Mouse (Mus musculus) ES-CJ7 (cell line): ENCODE measurements at regions not wholly inside any gene's neighbourhood (a gene's known extent, or its start where the extent isn't known, plus 50 kb on each side); places are given as distances from the start of the nearest gene placed in this dataset.

Source experiments
- DNase-seq: peaks from one replicate; pipeline ENCODE4 v3.0.0; 2011; ENCODE audit warnings: low read depth, low spot score

DNA sequence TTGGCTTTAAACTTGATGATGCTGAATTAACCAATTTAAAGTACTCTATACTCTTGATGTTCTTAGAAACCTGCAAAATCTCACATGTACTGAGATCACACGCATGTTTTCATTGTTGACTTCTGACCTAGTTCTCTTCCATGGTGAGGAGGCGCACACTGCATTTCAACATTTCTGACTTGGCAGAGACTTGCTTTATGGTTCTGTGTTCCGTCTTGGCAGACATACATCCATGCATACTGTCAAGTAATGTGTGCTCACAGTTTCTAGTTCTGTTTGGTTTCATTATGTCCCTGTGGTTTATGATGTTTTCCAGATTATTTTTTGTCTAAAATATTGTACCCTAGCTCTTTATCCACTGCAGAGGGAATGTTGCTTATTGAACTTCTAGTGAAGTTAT lies 198.5 kb downstream of the Gm11077 start:
- DNase-seq = no peak

DNA sequence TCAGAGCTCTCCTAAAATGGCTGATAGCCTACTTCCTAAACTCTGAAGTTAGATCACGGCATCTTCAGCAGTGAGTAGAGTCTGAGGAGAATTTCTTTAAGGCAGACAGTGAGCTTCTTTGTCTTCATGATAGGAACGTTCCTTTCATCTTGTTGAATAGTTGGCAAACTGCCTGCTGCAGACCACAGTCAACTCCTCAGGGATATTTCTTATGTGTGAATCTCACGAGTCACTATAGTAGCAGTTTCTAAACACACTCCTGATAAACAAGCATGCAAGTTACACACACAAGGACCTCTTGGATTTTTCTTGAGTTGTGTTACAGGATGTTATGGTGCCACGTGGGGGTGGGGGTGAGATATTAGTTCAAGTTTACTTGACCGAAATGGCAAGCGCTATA lies 205.2 kb downstream of the Gm11077 start:
- DNase-seq = no peak

DNA sequence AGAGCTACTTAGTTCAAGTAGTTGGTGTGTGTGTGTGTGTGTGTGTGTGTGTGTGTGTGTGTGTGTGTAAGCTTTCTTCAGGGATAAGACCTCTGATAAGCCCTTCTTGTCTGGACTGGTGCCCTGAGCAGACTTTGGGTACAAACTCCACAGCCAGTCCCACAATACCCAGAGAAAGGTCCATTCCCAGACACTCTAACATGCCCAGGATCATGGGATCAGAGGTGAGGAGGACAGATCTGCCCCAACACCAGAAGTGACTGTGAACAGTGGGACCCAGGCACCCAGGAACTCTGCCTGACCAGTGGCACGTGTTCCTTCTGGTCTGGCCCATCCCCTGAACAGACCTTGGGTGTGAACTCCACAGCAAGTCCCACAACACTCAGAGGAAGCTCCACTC lies 208.9 kb downstream of the Gm11077 start:
- no peak for DNase-seq

DNA sequence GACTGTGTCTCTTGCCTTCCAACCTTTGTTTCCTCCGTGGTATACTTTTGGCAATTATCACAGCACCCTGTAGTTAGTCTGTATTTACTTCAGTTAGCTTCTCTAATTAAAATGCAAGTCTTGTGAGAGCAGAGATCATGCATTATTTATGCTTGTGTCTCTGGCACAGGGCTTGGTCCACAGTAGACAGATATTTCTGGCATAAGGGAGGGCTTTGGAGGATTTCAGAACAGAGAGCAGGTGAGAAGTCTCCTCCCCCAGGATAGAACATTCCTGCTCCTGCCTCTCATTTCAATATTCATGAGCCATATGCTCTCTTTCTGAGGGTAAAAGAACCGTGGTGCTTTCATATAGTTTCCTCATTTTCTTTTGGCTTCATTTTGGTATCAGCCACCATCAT lies 217.6 kb downstream of the Gm11077 start:
- no peak for DNase-seq

DNA sequence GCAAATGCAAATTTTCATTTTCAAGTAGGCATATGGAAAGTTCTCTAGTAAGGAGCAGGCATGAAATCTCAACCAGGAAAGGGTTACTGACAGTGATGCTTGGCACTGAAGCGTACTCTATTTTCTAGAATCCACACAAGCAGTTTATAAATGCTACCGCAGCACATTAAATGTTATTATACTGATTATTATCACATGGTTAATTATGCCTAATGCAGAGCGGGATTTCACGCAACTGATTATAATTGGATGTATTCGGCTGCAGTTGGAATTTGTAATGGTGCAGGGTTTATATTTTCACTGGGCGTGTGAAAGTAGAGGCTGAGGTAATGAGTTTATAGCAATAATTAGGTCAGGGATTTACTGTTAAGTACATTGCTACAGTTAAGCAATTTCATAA lies 221.4 kb downstream of the Gm11077 start:
- DNase-seq = no peak

DNA sequence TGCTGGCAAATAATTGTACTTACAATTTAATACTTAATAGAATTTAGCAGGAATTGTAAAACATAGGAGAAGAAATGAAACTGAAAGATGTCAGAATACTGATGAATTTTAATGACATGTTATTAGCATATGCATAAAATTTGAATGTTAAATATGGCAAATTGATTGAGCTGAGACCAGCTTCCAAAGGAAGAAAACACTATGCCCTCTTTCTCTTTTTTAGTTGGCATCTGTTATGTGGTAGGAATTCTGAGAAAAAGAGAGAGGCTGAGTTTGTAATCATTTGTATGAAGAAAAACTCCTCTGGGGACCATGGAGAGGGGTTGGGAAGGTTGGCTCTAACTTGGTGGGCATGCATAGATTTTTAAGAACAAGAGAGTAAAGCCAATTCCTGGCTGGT lies 224.2 kb downstream of the Gm11077 start:
- no peak for DNase-seq

DNA sequence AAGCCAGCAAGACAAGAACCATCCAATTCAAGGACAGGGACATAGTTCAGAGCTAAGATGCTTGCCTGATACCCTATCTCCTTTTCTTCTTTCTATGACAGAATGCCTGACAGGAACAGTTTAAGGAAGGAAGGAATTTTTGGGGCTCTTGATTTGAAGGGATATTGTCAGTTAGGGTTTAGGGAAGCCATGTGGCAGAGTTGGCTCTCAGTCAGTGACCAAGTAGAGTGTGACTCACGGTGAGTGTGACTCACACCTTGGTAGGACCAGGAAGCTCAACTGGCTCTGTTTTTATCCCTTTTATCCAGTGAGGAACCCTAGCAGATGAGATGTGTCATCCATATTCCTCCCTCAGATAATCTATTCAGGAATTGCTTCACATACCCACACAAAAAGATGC lies 224.6 kb downstream of the Gm11077 start:
- DNase-seq = no peak

DNA sequence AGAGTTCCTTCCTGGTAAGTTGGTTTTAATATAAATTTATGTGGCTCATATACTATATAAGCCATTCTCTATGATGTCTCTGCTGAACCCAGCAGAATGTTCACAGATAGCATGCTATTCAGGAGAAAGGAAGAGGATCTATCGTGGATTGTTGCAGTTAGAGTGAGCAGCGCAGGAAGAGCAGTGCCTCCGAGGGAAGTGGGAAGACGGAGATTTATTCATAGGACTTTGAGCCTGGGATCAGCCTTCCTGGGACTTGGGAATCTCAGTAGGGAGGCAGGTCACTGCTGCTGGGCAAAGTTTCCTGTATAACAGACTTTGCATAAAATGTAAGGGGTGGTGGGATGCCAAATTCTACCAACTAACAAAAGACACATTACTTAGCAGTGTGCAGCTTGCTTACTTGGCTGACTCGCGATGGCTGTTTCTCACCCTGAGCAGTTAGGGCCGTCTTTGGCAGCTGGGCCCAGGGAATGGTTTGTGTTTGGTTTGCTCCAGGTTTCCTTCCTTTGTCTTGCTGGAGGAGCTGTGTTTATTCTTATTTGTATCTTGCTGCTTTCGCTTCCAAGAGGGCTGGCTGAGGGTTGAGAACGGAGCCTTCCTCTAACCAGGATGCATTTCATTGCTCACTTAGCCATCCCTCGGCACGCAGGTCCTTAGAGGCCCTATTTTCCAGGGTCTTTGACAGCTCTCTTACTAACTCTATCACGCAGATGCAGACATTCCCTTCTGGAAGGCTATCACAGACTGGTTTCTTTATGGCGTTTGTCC lies 226.9 kb downstream of the Gm11077 start:
- DNase-seq = no peak

DNA sequence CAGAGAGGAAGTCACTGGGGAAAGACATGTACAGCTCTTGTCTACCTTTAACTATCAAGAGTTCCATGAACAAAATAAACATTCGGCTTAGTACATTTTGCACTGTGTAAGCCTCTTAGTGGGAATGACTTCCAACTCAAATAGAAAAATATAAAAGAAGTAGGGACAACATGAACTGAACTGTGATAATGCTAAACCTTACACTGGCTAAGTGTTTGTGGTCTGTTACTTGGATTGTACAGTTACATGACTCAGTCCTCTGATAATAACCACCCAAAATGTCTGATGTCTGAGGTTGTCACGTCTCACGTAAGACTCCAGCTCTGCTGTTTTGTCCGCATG lies 227.4 kb downstream of the Gm11077 start:
- no peak for DNase-seq

DNA sequence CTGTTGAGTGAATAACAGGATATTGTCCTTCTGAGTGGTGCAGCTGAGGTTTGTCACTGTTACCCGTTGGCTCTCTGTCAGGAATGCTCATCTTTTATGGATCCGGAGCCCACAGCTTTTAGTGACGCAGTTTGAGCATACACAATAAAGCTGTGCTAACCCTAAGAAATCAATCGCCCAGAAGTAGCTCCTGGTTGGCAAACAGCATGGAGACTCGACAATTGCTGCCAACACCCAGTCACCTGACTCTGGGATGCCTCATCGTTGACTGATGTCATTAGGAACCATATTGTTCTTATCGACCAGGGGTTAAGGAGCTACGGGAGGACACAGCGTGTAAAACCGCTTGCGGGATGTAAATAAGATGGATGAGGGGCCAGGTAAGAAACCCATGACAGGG lies 232.9 kb downstream of the Gm11077 start:
- no peak for DNase-seq

DNA sequence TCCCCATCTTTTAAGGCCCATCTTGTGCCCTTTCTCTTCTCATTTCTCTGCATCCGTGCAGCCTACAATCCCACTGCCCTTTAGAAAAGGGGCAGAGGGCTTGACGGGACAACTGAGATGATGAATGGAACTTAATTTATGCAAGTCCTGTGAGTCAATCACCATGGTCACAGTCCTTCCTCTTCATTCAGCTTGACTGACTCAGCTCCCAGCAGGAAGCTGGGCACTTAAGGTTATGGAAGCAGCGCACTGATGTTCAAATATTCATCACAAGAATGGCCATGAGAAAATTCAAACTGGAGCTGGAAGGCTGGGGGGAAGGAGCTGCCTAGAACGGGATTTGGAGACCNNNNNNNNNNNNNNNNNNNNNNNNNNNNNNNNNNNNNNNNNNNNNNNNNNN lies 233.5 kb downstream of the Gm11077 start:
- peak; percentile 7 for DNase-seq

DNA sequence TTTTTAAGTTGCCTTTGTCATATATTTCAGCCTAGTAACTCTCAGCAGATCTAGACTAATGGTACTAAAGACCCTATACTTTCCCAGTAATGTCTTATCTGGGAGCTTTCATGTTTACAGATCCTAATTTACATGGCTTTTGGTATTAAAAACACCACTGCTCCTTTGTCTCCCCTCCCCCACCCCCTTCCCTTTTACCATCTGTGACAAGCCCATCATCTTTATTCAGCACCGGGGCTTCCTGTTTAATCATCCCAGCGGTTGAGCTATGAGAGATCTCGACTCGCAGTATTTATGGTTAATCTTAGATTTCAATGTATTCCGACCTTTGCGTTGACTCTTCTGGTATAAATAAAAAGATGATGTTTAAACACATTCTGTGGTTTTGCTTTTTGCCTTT lies 244.6 kb downstream of the Gm11077 start:
- no peak for DNase-seq

DNA sequence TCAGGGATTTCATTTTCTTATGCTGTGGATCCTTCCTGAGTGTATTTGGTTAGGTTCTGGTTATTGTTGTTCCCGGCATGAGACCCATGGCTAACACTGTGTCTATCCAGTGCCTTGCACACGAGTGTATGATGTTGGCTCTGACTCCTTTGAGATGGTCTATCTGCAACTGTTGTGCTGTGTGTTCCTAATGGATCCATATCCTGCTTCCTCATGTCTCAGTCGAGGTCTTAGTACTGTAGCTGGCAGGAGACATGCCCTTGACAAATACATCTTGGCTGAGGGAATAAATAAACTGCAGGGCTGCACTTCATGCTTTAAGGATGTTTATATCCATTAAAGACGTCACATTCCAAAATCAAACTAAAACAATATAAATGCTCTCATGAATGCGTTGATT lies 247.9 kb downstream of the Gm11077 start:
- no peak for DNase-seq

DNA sequence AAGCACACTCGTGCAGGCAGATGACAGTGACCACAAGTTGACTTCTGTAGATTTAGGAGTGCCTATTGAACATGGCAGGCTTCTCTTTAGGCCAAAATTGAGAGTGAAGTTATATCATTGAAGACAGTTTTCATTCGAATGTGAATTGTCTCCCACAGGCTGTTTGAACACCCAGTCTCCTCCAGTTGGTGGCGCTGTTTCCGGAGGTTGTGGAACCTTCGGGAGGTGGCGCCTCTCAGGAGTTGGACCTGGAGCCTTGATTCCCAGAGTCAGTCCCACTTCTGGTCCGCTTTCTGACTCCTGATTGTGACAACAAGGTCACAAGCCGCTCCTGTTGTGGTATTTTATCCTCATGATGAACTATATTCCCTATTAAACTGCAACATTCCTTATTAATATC lies 254.5 kb downstream of the Gm11077 start:
- DNase-seq = no peak

DNA sequence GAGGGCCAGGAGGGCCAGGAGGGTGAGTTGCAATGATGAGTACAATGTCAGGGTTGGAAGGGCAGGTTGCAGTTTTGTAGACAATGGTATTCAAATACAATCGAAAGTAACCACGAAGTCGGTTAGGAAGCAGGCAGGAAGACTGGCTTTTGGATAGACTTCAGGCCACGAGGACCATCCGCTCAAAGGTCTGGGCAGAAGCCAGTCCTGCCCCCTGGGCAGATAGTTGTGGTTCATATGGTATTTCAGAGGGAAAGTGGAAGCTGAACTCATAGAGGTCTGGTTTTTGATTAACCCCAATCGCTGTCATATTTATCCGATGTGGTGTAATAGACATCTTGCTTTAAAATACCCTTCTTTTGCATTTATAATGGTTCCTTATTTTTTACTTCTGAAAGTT lies 255.2 kb downstream of the Gm11077 start:
- DNase-seq = no peak

DNA sequence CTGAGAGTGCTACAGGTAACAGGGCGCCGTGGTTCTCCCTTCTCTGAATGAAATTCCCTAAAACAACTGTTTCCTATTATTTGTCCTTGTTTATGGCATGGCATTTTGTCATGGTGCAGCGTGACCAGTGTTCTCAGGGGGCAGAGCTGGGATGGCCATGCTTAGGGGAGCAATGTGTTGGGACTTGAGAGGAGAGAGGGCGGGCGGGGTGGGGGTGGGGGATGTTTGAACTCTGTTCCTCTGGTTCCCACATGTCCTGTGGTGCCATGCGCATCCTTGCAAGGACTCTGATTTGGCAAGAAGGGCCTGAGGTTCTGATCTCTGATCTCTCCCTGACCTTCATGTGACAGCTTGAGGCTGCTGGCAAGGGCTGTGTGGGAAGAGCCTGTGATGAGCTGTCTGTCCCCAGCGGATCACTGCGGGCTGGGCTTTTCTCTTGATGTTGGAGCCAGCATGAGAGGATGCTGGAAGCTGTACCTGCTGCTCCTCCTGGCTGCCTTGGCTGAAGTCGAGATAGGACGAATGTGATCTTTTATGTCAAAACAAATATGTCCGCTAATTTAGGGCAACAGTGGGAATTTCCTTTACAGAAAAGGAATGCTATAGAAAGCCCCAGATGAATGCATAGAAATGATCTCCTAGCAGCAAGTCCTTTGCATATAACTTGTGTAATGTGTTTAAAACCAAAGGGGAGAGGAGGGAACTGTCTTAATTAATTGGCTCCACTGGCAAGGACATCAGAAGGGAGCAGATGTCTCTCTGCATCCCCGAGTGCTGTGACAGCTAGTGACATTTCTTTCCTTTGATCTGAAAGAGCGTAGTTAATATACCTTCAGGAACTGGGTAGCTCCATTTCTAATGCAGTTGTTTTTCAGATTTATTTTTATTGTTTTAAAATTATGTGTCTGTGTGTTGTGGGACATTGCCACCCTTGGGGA lies 255.2 kb upstream of the Pde3a start:
- no peak for DNase-seq

DNA sequence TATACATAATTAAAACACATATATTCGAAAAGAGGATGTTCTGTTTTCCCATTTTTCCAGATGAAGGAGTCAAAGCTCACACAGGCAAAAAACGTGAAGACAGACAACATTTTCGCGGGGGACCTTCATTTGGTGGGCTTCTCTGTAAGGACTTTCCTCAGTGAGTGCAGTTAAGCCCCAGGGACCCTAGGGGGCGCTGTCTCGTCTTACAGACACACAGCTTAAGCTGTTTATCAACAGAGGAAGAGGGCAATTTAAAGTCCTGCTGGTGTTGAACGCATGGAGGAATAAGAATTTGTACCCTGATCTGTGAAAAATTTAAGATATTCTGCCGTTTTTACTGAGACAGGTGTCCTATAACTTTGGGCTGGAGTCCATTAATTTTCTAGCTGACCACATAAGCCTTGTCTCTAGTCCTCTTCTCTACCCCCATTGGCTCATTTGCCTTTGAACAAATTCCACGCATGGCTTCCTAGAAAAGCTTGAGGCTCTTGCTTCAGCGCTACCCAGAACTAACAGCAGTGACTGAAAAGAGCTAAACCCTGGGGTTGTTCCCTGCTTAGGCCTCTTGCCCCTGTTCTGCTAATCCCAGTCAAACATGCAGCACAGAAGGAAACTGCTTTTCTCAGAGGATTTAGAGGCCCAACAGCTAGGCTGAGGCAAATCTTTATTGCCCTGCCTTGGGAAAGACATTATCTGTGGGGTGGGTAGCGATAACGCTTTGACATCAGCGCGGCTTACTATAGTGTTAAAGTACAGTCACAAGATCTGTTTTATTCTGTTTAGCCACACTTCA lies 253.5 kb upstream of the Pde3a start:
- peak; percentile 34 for DNase-seq

DNA sequence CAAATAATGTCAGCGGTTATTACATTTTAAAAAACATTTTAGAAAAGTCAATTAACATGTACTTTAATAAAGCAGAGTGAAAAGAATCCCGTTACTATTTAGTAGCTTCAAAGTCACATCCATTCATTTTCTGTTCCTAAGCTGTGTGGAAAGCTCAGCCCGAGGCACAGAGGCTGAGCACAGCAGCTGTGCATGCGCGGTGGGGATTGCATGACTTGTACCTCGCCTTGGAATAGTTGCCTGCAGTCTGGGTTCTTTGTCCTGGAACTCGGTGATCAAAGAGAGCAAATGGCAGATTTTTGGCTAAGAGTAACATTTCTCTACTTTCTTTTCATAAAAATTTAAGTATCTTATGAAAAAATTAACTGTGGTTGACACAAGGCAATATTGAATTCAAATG lies 251.0 kb upstream of the Pde3a start:
- DNase-seq = no peak

DNA sequence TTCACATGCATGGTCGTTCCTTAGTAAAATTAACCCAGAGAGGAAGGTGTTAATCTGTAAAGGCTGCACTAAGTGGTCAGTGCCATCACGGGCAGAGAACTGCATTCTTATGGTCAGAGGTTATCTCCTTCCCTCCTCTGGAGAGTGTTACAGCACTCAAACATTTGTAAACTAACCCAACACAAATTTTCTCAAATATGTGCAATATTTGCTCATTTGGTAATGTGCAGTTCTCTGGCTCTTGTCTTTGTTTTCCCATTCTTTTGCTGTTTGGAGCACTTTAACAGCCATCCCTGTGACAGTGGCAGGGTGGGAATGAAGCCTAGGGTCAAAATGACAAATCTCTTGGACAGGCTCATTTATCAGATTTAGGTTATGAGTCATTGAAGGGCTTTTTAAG lies 248.5 kb upstream of the Pde3a start:
- DNase-seq = no peak

DNA sequence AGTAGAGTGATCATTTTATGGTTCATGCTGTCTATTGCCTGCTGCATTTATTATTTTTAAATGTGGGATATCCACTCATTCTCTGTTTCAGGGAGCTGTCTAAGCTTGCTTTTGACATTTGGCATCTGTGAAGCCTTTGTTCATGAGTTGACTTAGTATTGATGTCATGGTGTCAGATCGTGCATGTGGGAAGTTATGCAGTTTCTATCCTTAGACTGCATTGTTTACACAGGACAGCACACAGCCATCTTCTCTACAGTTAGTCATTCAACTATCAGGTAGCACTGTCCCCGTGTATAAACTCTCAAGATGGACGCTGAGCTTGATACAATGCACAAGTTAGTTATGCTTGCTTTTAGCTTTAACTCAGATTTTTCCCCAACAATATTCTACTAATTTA lies 247.8 kb upstream of the Pde3a start:
- no peak for DNase-seq

DNA sequence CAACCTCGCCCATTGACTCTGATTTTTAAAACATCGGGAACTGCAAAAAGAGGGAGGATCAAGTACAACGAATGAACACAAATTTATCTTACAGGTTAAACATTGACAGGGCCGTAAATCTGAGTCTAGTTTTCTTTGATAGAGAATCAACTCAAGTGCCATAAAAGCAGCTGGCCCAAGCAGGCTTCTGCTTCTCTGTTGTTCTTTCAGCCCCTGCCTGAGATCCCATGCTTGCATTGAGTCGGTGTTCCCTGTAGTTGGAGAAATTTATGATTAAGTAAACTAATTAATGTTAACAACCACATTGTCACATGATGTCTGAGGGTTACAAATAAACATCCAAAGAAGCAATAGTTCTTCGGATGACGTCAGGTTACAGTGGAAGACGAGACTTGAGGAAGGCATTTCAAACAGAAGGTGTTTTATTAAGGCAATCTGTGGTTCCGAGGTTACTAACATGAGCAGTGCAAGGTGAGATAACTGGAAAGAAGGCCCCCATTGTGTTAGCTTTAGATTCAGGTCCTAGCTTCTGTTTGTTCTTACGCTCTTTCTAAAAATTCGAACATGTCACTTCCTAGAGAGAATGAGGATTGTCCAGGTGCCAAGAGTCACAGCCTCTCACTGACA lies 233.9 kb upstream of the Pde3a start:
- no peak for DNase-seq

DNA sequence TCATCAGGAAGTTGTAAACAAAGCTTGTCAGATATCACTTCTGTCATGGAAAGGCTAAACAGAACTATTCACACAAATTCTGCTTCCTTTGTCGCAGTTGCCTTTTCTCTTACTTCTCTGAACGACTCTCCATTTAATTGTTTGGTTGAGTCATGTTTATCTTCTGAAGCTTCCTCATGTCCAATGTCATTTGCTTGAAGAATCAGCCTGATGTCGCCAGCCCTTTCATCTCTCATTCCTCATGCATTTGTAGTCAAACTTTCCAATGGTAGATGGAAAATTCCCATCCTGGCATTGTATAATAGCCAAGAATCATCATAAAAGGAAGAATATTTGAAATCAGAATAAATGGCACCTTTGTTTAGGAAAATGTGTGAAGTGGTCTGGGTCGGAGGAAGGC lies 225.6 kb upstream of the Pde3a start:
- DNase-seq = no peak
